Mouse (Mus musculus) olfactory bulb, adult 2 months (tissue): ENCODE data around the gene Rhag.

Experiments
- CTCF ChIP-seq: fragments of 200-500 bp; IDR thresholded peaks from 2 replicates; pipeline ENCODE4 v1.5.1; 2012; ENCODE audit warnings: low read depth, mild to moderate bottlenecking, low read length, moderate library complexity; ENCODE audit not compliant: insufficient read depth
- POLR2A ChIP-seq: fragments of 200-500 bp; IDR thresholded peaks from 2 replicates; pipeline ENCODE4 v1.6.1; 2012; ENCODE audit warnings: mild to moderate bottlenecking, low read depth, low read length, moderate library complexity; ENCODE audit not compliant: insufficient read depth

GRCm38 (mm10) chr17:40877741-40878140 lies 66.8 kb downstream of the Rhag start:
- TF ChIP-seq POLR2A (no peak), CTCF (no peak)
